Mouse (Mus musculus) ZHBTc4 (cell line): Measurements from ENCODE around the gene Cyp2b10.

Experiments used
- DNase-seq: peaks from one replicate; pipeline ENCODE4 v3.0.0-alpha.2; 2011; ENCODE audit warnings: low read depth, low spot score

Gene Cyp2b10

GRCm38 (mm10) chr7:25897411-25897810 is at the start of gene Cyp2b10:
Cyp2b10 (plus strand) TSS chr7:25897620.
- peak; percentile 40 for DNase-seq

DNA sequence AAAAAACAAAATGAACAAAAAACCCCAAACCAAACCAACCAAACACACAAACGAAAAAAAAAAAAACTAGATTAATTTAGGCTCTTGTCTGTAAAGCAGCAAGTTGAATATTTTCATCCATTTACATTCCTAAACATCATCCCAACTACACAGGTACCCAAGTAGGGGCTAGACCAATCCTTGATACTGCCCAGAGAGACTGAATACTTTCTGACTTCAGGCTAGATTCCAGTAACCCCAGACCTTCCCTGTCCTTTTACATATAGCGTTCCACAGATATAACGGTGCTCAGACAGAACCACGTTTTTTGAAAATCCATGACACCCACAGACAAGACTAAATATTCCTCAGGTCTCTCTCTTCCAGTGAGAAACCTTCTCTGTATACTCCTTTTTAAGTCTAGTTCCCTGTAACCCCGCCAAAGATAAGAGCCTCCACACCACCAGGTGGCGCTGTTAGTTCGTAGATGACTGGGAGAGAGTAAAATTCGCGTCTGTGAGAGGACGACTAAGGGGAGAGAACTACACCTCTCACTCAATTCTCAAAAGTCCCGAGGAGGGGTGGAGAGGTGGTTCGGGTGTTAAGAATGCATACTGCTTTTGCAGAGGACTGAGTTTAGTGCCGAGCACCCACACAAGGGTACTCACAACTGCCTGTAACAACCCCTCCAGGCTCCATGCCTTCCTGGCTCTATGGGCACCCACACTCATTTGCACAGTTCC is 49.5 kb upstream of the Cyp2b10 start:
- peak; percentile 93 for DNase-seq

GRCm38 (mm10) chr7:25848444-25848812 is 49.0 kb upstream of the Cyp2b10 start:
- peak; percentile 38 for DNase-seq

DNA sequence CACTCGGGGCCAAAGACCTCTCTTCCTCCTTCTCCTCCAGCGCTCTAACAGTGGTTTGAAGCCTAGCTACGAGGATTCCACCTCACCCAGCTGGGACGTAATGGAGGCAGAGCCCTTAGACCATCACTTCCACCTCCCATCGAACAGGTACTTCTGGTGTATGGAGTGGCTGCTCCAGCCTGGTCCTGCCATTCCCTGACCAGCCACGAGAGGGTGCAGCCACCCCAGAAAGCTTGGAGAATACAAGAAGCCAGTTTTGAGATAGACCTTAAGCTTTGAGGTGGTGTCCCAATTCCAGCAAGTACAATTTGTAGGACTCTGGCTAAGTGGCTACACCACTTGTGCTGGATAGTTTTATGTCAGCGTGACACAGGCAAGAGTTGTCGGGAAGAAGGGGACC is 42.3 kb upstream of the Cyp2b10 start:
- DNase-seq = peak; percentile 91

DNA sequence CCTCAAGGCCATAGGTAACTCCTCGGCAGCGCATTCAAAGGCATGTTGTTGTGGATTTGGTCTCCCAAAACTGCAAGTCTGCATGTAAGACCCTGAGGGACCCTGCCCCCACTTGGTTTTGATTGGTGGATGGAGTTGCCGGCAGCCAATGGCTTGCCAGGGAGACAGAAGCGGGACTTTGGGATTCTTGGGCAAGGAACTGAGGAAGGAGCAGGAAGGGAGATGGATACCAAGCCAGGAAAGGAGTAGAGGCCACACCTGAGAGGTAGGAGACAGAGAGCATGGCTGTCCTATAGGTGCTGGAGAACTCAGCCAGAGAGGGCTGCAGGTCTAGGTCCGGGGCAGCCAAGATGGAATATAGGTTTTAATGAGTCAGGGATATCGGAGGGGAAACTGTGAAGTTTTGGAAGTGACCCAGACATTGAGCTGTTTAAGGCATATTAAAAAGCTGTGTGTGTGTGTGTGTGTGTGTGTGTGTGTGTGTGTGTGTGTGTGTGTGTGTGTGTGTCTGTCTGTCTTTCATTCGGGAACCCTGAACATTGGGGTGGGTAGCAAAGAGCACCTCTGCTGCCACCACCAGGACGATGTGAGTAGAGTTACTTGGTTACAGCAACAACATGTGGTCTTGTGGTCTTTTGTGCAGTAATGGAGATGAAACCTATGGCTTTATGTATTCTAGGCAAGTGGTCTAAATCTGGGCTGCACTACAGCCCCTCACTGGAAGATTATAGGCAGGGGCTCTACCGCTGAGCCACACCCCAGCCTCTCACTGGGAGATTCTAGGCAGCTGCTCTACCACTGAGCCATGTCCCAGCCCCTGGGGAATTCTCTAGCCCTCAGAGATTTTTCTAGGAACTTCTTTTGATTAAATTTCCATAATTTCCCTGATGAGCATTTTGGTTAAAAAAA is 37.2 kb upstream of the Cyp2b10 start:
- peak; percentile 69 for DNase-seq

- DNase-seq = no peak
Observed at GRCm38 (mm10) chr7:25862365-25862764, 35.1 kb upstream of the Cyp2b10 start.

DNA sequence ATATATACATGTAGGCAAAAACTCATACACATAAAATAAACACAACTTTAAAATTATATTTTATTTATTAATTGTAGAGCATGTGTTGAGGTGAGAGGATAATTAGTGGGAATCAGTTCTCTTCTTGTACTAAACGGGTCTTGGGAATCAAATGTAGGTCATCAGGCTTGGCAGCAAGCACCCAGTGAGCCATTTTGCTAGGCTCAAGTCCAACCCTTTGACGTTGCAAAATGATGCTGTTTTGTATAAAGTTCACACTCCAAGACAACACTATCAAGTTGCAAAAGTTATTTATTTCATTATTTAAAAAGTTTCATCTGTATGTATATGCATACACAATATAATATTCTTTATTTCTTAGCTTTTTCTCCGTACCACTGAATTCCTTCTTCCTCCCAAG is 33.7 kb upstream of the Cyp2b10 start:
- no peak for DNase-seq

GRCm38 (mm10) chr7:25864861-25865260 is 32.6 kb upstream of the Cyp2b10 start:
- peak; percentile 67 for DNase-seq

GRCm38 (mm10) chr7:25869789-25870188 is 27.6 kb upstream of the Cyp2b10 start:
- DNase-seq = peak; percentile 48

DNA sequence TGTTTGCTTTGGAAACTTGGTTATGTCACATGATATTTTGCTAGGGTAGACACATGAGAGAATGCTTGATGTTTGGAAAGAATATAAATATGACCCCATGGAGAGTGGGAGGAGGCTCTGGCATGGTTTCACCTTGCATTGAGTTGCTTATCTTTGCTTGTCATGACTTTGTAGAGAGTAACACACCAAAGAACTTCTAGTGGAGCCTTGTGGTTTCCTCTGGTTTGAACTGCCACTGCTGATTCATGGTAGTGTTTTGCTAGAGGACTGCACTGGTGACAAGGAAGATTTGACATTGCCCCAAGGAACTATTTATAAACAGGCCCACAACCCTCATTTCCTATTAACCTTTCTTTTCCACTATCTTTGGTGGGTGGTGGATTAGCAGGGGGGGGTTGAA is 24.8 kb upstream of the Cyp2b10 start:
- no peak for DNase-seq

DNA sequence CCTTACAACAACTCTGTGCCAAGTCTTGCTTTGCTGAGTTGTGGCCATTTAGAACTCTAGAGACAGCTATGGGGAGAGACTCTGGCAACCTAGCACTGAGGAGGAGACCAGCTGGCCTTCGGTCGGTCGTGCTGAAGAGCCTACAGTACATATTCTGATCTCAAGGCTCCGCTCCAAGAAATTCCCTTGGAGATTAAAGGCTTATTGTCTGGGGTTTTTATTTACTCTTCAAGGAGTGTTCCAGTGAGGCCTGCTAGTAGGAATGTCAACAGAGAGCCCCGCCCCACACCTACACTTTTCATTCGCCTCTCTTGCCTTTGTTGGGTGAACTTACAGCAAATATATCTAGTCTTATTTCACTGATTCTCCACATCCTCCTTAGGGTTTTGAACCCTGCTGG is 18.7 kb upstream of the Cyp2b10 start:
- DNase-seq = peak; percentile 51

GRCm38 (mm10) chr7:25880721-25881120 is 16.7 kb upstream of the Cyp2b10 start:
- DNase-seq = peak; percentile 63

GRCm38 (mm10) chr7:25884272-25884671 is 13.1 kb upstream of the Cyp2b10 start:
- DNase-seq = no peak

DNA sequence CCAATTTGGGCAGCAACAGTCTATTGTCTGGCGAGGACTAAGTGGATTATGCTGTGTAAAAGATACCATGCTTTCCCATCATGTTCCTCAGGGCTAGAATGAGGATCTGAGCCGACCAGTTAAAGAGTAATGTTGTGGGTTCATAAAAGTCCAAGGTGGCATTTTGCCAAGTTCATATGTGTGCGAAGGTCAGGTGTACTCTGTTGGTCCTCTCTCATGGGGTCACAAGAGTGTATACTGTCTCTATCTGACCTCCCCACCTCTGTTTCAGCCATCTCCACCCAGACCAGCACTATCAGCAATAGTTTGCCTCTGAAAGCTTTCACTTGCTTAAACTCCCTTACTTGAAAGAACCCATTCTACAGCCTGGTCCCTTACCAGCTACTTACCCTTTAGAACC is 9.7 kb upstream of the Cyp2b10 start:
- no peak for DNase-seq

GRCm38 (mm10) chr7:25893159-25893558 is 4.3 kb upstream of the Cyp2b10 start:
- no peak for DNase-seq

GRCm38 (mm10) chr7:25895162-25895561 is 2.3 kb upstream of the Cyp2b10 start:
- DNase-seq = no peak

GRCm38 (mm10) chr7:25898064-25898463 is 644 bp downstream of the Cyp2b10 start:
- no peak for DNase-seq

GRCm38 (mm10) chr7:25902061-25902690 is 4.8 kb downstream of the Cyp2b10 start:
- DNase-seq = no peak

- DNase-seq = peak; percentile 81
Observed at GRCm38 (mm10) chr7:25903156-25903555, 5.7 kb downstream of the Cyp2b10 start.

- peak; percentile 89 for DNase-seq
Observed at GRCm38 (mm10) chr7:25904066-25904465, 6.6 kb downstream of the Cyp2b10 start.

GRCm38 (mm10) chr7:25904489-25904888 is 7.1 kb downstream of the Cyp2b10 start:
- no peak for DNase-seq

GRCm38 (mm10) chr7:25907380-25907779 is 10.0 kb downstream of the Cyp2b10 start:
- peak; percentile 7 for DNase-seq
